Mouse (Mus musculus) gastrocnemius, postnatal 25 days (tissue): Measurements from ENCODE around the gene Ndufs1. TPM values are rescaled to one million over a fixed set of nuclear protein-coding genes. Genes with fewer than 3 reads are reported as not detected.

ENCODE experiments used
- DNase-seq: peaks from one replicate; pipeline ENCODE4 v3.0.0; 2022
- microRNA-seq, 2 experiments: library from miRNA; unstranded; fragments of <30 nt; microRNA quantifications; one replicate each; pipeline ENCODE4 v1.2.0; 2021; ENCODE audit warnings: borderline replicate concordance in 2 of 2
- total RNA-seq, 2 experiments: library from RNA; stranded (reverse); gene quantifications; 1 replicate in 1 of 2; 2 replicates in 1 of 2; pipeline ENCODE4 v1.2.3; 2021

The Ndufs1 gene
- total RNA-seq, 2 experiments from 2014 or later = 365 to 404 TPM

GRCm38 (mm10) chr1:63119675-63120074 lies 57.0 kb downstream of the Ndufs1 start:
- DNase-seq = no peak

GRCm38 (mm10) chr1:63115540-63115939 lies 61.1 kb downstream of the Ndufs1 start:
- no peak for DNase-seq

- no peak for DNase-seq
Observed at GRCm38 (mm10) chr1:63115096-63115495, 61.5 kb downstream of the Ndufs1 start.

- peak; percentile 79 for DNase-seq
Observed at GRCm38 (mm10) chr1:63114136-63114781, 62.4 kb downstream of the Ndufs1 start, which contains the start of gene Ino80d. Ino80d (minus strand) TSS chr1:63114667.

- DNase-seq = peak; percentile 68
Observed at GRCm38 (mm10) chr1:63113274-63114135, 63.1 kb downstream of the Ndufs1 start.

- peak; percentile 14 for DNase-seq
Observed at GRCm38 (mm10) chr1:63112865-63113261, 63.8 kb downstream of the Ndufs1 start.

- no peak for DNase-seq
Observed at GRCm38 (mm10) chr1:63112151-63112864, 64.3 kb downstream of the Ndufs1 start.

GRCm38 (mm10) chr1:63110536-63111285 lies 65.9 kb downstream of the Ndufs1 start:
- no peak for DNase-seq

- DNase-seq = no peak
Observed at GRCm38 (mm10) chr1:63107614-63108327, 68.9 kb downstream of the Ndufs1 start.

- no peak for DNase-seq
Observed at GRCm38 (mm10) chr1:63102758-63103451, 73.7 kb downstream of the Ndufs1 start.

- no peak for DNase-seq
Observed at GRCm38 (mm10) chr1:63100196-63100595, 76.4 kb downstream of the Ndufs1 start.

GRCm38 (mm10) chr1:63098831-63099230 lies 77.8 kb downstream of the Ndufs1 start:
- no peak for DNase-seq

- DNase-seq = no peak
Observed at GRCm38 (mm10) chr1:63096071-63096470, 80.6 kb downstream of the Ndufs1 start.

Small RNA genes lying within 50 kb of the gene (microRNA-seq; reads per million reads assigned to microRNA genes)
- gene Gm24557 (0 reads per million in 2 experiments), gene Gm27512 (0 reads per million in 2 experiments)

Other genes with a start within 250 kb of the Ndufs1 start
- 10 to 100 TPM; 11.3 to 13.3 TPM for gene Ino80d, start 62.2 kb downstream of the Ndufs1 start, total RNA-seq
- 100 to 1,000 TPM; 289 to 311 TPM for gene Eef1b2, start within 50 bp of the Ndufs1 start, total RNA-seq
- under 1 TPM; 0.18 to 0.99 TPM for gene Gpr1, start 37.7 kb upstream of the Ndufs1 start, total RNA-seq
- gene Zdbf2, start 96.4 kb upstream of the Ndufs1 start, total RNA-seq = 1 to 10 TPM; 2.9 to 3.8 TPM